Mouse (Mus musculus) gonadal fat pad, adult 2 months (tissue): ENCODE results near the gene Ndufa8. TPM values are rescaled to one million over a fixed set of nuclear protein-coding genes. Genes with fewer than 3 reads are reported as not detected.

Experiments used
- polyA plus RNA-seq: library from polyadenylated mRNA; depleted of rRNA; stranded (reverse); fragments of >200 nt; gene quantifications from 2 replicates; pipeline ENCODE4 v1.2.3, GENCODE M21; 2012; rRNA removed

Ndufa8 gene
- polyA plus RNA-seq, 1 experiment = 112 TPM

Other genes with a start within 250 kb of the Ndufa8 start
- gene Ttll11, start 69.5 kb downstream of the Ndufa8 start, polyA plus RNA-seq = 1.3 and 2.1 TPM in 2 replicates
- 1.9 and 3.2 TPM in 2 replicates for gene Morn5, start 52 bp upstream of the Ndufa8 start, polyA plus RNA-seq
- gene Lhx6, start 56.0 kb upstream of the Ndufa8 start, polyA plus RNA-seq = 9.7 and 10.4 TPM in 2 replicates
- 49.6 and 49.9 TPM in 2 replicates for gene Mrrf, start 87.0 kb upstream of the Ndufa8 start, polyA plus RNA-seq
- 19.3 and 23.4 TPM in 2 replicates for gene Rbm18, start 87.4 kb upstream of the Ndufa8 start, polyA plus RNA-seq
- 61.1 and 66.4 TPM in 2 replicates for gene Ptgs1, start 181.0 kb upstream of the Ndufa8 start, polyA plus RNA-seq